Mouse (Mus musculus) layer of hippocampus, adult 9-11 months (tissue): ENCODE data around the gene Defb22.

Source experiments
- DNase-seq: peaks from one replicate; pipeline ENCODE4 v3.0.0; 2022

The Defb22 gene

DNA sequence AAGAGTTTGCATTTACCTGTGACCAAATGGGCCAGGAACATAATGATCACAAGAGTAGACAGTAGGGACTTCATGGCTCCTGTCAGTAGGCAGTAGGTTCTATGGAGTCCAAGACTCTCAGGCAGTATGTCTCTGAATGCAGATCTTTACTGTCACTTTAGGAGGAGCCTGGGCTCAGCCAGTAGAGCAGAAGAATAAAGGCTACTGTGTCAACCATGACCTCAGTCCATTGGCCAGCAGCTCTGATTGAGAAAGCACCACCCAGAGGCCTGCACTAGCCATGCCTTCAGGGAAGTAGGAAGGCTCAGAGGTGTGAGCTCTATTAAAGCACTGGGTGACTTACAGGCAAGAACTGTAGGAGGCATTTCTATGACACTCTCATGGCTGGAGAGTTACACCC, at the start of gene Defb22:
Defb22 (minus strand) TSS at position 101 of the 400 bp plus-strand sequence.
- no peak for DNase-seq

DNA sequence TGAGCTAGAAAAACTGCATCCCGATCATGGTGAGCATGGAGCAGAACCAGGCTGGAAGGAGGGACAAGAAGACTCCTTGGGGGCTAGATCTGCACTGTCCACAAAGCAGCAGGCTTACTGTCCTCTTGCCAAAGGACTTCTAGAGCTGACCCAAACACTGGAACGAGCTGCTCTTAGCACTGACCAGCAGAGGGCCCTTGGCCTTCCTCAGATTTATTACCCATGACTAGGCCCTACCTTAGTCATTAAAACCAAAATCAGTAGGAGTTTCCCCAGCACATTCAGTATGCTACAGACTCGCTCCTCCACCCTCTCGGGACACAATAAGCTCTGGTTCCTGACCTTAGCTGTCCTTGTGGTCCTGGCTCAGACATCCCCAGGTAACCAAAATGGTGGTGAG, 28.0 kb upstream of the Defb22 start, which contains the start of gene Defb28:
Defb28 (plus strand) TSS at position 275 of the 400 bp plus-strand sequence.
- no peak for DNase-seq

- DNase-seq, result no peak
Measured at GRCm38 (mm10) chr2:152516084-152516483, 26.1 kb upstream of the Defb22 start.

- DNase-seq, result no peak
Measured at GRCm38 (mm10) chr2:152511592-152511991, 21.7 kb upstream of the Defb22 start, which contains the start of gene Defb26. Gene Defb26 (minus strand): TSS chr2:152511692.

DNA sequence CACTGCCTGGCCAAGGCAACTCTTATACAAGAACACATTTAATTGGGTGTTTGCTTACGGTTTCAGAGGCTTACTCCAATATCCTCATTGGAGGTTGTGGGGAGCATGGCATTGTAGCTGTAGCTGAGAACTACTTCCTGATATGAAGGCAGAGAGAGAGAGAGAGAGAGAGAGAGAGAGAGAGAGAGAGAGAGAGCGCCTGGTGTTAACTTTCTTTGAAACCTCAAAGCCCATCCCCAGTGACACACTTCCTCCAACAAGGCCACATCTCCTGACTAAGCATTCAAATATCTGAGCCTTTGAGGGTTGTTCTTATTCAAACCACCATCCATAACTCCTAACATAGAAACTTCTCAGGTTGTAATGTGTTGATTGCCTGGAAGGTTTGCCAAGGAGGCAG, 14.0 kb upstream of the Defb22 start:
- DNase-seq, result no peak

DNA sequence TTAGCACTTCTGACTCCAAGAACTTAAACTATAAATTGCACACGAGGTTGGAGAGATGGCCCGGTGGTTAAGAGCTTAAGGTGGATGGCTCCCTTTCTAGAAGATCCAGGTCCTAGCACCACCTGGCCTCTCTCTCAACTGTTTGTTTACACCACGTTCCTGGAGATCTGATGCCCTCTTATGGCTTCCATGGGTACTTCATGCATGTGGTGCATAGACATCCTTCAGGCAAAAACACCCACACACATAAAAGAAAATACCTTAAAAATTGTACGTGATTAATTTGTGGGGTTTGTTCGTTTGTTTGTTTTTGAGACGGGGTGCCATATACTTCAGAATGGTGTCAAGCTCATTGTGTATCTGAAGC, 10.9 kb upstream of the Defb22 start:
- DNase-seq, result no peak

GRCm38 (mm10) chr2:152500204-152500862, 10.4 kb upstream of the Defb22 start:
- DNase-seq, result no peak

GRCm38 (mm10) chr2:152498020-152498419, 8.1 kb upstream of the Defb22 start:
- DNase-seq, result no peak

- no peak for DNase-seq
Measured at GRCm38 (mm10) chr2:152493151-152493550, 3.2 kb upstream of the Defb22 start.

DNA sequence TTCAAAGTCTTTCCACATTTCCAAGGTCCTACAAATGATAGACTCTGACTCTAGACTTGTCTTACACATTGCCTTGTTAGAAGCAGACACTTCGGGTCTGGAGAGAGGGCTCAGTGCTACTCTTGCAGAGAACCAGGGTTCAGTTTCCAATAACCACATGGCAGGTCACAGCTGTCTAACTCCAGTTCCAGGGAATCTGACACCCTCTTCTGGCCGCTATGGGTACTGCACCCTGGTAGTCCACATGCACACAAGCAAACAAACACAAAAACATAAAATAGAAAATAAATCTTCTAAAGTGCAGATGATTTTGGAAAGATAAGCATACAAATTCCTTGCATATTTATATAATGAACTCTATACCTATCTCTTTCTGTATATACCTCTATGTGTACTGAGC, 2.9 kb downstream of the Defb22 start:
- DNase-seq, result no peak

DNA sequence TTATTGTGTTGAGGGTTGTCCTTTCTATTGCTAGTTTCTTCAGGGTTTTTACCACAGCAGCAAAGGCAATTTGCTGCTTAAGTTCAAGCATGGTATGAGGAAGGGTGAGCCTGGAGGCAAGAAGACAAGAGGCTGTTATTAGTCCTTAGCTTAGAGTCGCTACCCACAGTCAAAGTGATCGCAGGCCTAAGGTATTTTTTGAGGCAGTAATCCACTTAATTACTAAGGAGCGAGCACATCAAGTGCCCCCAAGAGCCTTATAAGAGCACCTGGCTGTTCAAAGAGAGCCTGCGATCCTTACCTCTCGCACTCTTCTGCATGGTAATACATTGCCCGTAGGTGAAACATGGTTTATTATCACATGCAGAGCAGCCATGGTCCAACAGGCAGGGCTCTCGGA, 8.2 kb downstream of the Defb22 start:
- no peak for DNase-seq

DNA sequence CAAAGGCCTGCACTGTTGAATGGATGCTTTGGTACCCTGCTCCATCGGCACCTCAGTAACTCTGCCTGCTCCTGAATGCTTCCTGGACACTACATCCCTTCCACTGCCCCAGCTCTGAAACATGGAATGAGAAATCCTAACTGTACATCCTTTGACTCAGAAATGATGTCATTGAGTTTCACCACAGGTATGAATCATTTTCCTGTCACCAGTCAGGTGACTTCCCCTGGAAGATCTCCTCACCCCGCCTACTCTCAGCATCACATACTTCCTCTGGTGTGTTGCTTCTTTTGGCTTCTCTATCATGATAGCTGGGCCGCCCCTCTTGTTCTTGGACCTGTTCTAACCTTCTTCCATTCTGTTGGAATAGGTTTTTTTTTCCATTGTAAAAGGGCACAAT, 9.1 kb downstream of the Defb22 start:
- DNase-seq, result no peak

GRCm38 (mm10) chr2:152476763-152477162, 13.2 kb downstream of the Defb22 start, which contains the start of gene Defb20:
Gene Defb20 (plus strand): TSS chr2:152477063.
- no peak for DNase-seq

GRCm38 (mm10) chr2:152472434-152472833, 17.5 kb downstream of the Defb22 start:
- no peak for DNase-seq

DNA sequence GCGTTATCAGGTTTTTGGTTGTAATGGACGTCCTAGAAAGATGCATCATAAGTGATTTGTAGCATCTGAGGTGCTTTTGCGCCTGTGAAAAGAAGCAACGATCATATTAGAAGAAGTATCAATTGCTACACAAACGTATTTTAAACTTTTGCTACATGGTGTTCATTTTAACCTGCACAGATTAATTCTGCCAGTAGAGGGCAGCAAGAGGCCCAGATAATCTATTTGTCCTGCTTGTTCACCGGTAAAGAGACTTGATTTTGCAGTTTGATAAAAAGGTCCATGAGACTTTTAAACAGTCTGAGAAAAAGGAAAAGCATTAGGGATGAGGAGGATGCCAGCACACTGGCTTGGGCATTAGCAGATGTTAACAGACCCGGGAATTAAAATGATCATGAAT, 19.0 kb downstream of the Defb22 start:
- DNase-seq, result peak; percentile 11

DNA sequence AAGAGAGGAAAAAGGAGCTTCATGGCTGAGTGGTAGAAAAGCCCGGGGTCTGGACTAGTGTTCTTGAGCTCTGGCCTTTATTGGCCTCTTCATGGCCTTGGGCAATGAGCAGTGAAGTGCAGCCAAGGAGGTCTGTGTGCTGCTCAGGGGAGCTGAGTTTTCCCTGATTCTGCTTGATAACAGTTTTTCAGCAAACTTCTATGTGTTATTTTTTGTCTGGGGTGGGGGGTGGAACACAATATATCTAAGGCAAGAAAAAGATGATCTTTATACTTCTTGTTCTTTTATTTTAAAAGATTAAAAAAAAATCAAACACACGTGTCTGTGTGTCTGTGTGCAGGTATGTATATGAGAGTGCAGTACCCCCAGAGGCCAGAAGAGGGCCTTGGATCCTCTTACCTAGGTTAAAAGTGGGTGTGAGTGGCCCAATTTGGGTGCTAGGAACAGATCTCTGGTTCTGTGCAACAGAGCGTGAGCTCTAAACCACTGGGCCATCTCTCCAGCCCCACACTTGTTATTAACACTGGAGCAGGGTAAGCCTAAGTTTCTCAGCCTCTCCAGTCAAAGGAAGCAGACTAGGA, 25.3 kb downstream of the Defb22 start, which contains the start of gene Defb23:
Defb23 (minus strand) TSS at position 51 of the 581 bp plus-strand sequence.
- no peak for DNase-seq

GRCm38 (mm10) chr2:152459241-152459640, 30.7 kb downstream of the Defb22 start:
- no peak for DNase-seq

- no peak for DNase-seq
Measured at GRCm38 (mm10) chr2:152452101-152452781, 37.7 kb downstream of the Defb22 start.

DNA sequence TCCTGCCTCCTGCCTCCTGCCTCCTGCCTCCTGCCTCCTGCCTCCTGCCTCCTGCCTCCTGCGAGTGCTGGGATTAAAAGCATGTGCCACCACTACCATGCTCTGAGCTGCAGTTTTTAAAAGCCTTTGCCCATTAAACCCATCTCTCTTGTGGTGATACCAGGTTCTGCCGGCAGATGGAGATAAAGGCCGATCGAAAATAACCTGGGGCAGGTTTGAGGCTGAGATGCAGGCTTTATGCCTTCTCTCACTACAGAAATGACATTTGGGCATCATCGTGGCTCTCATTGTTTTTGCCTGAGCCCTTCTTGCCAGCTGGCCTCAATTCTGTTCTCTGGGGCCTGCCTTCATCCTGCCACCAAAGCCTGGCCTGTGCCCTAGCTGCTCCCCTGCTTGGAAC, 39.7 kb downstream of the Defb22 start:
- peak; percentile 23 for DNase-seq

- DNase-seq, result no peak
Measured at GRCm38 (mm10) chr2:152447461-152447860, 42.5 kb downstream of the Defb22 start.

DNA sequence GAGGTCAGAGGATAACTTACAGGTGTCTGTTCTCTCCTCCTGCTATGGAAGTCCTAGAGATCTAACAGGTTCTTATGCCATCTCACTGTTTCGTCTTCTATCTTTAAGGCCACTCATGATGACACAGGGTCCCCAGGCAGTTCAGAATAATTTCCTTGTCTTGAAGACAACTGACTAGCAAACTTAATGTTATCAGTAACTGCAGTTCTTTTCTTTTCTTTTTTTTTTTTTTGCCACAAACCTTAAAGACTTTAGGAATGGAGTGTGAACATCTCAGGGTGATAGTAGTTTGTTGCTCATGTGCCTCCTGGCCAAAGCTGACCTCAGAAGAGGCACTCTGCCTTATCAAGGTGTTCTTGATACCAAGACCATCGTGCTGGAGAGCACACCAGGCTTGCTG, 43.3 kb downstream of the Defb22 start:
- DNase-seq, result no peak

GRCm38 (mm10) chr2:152443281-152443680, 46.7 kb downstream of the Defb22 start:
- DNase-seq, result peak; percentile 29

DNA sequence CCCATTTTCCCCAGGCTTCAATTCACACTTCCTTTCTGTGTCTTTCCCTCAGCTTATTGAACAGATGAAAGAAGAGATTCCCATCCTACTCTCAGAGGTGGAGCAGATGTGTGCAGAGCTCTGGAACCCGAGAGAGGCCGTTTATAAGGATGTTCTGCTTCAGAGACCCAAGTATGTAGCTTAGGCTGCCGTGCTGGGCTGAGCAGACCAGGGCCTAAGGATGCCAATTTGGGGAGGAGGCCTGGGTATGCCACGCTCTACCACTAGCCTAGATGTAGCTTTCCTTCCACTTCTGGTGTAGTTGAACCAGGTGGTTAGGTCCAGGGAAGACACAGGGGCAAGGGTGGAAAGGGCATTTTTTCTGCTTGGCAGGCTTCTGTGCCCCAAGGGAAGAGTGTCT, 47.6 kb downstream of the Defb22 start:
- no peak for DNase-seq

- DNase-seq, result no peak
Measured at GRCm38 (mm10) chr2:152439833-152440232, 50.1 kb downstream of the Defb22 start.
